In genomic region chr5:119201251-119201650, GRCm38 (mm10) we compare ENCODE assay signal across 22 mouse cellular contexts.
DNase-seq lines count a peak whose midpoint lies in the region; ATAC-seq and TF ChIP-seq lines count a peak whose summit lies in the region.
"Had no signal": no experiment of that assay in that cellular context is flagged by ENCODE, and none has a peak within 500 bp of the region (broad histone marks: within the 10 kb centered on the region; RNA-seq: fewer than 3 reads in every experiment).

No protein-coding gene starts in this region.

- H3K27me3 ChIP-seq in intestine, embryonic 16.5 days (replicated peaks; ENCODE audit: control insufficient read depth, insufficient read depth, low read length), result no peaks in the 10 kb centered on the region
- no peaks in the 10 kb centered on the region for H3K27me3 ChIP-seq in neural tube, embryonic 15.5 days (replicated peaks)
- H3K27me3 ChIP-seq: embryonic facial prominence, embryonic 15.5 days; forebrain, embryonic 15.5 days had no signal

- DNase-seq in adrenal gland, adult 2 months, result peak; percentile 19
- DNase-seq in adrenal gland, postnatal 4 days (ENCODE audit: low spot score in 2 of 2), result no peak
- DNase-seq in gastrocnemius, adult 2 months, result peak; percentile 32
- DNase-seq in gastrocnemius, postnatal 10 days, result no peak
- no peak for DNase-seq in urinary bladder, postnatal 10 days (ENCODE audit: low spot score)
- DNase-seq in layer of hippocampus, postnatal 25 days (ENCODE audit: extremely low spot score in 1 of 2, low spot score in 1 of 2), result no peak
- DNase-seq: B cell, adult 2 months; cerebellum, adult 18-20 months; cerebellum, adult 9-11 months; embryo, embryonic 11 days; gastrocnemius, postnatal 14 days had no signal

- H3K9ac ChIP-seq in intestine, embryonic 16.5 days (ENCODE audit: low read depth, low read length), result no peak overlapping the region
- no peak overlapping the region for H3K9ac ChIP-seq in neural tube, embryonic 15.5 days (replicated peaks)
- H3K9ac ChIP-seq: embryonic facial prominence, embryonic 15.5 days; forebrain, embryonic 15.5 days; heart, embryonic 12.5 days; hindbrain, embryonic 14.5 days had no signal

- TF ChIP-seq CTCF in gastrocnemius, adult 2 months (IDR thresholded peaks at IDR 0.05), result no peak

- H3K4me2 ChIP-seq in intestine, embryonic 16.5 days (ENCODE audit: low read depth, low read length), result no peak overlapping the region
- no peak overlapping the region for H3K4me2 ChIP-seq in neural tube, embryonic 15.5 days
- H3K4me2 ChIP-seq: embryonic facial prominence, embryonic 15.5 days; forebrain, embryonic 15.5 days; heart, embryonic 12.5 days; hindbrain, embryonic 14.5 days had no signal

- H3K4me1 ChIP-seq in intestine, embryonic 16.5 days (ENCODE audit: control insufficient read depth, insufficient read depth, low read length), result peaks cover 3% of the 10 kb centered on the region; the same call in 1 of the 2 replicates
- peaks cover 10% of the 10 kb centered on the region; the same call in 1 of the 2 replicates for H3K4me1 ChIP-seq in neural tube, embryonic 15.5 days
- H3K4me1 ChIP-seq: forebrain, embryonic 15.5 days had no signal

- no peak overlapping the region for H3K27ac ChIP-seq in gastrocnemius, adult 2 months
- H3K27ac ChIP-seq in intestine, embryonic 16.5 days (ENCODE audit: low read length), result no peak overlapping the region
- H3K27ac ChIP-seq in neural tube, embryonic 15.5 days (replicated peaks), result peak overlapping the region; percentile 23; the same call in 1 of the 2 replicates
- H3K27ac ChIP-seq: embryonic facial prominence, embryonic 15.5 days; forebrain, embryonic 10.5 days; forebrain, embryonic 15.5 days; hindbrain, embryonic 10.5 days; hindbrain, embryonic 14.5 days had no signal

- 50% methylated on average over 8 of the region's 8 CpGs for WGBS in intestine, embryonic 16.5 days
- 36% methylated on average over 8 of the region's 8 CpGs for WGBS in neural tube, embryonic 15.5 days

- intact Hi-C loops in gastrocnemius, adult 2 months (cut with DNase I), result loop anchor here (10.0 kb wide), 1 partner anchor 194 kb away; no protein-coding TSS in a partner anchor

- H3K4me3 ChIP-seq in gastrocnemius, adult 2 months, result no peak overlapping the region
- H3K4me3 ChIP-seq in intestine, embryonic 16.5 days (ENCODE audit: low read length), result no peak overlapping the region
- H3K4me3 ChIP-seq in neural tube, embryonic 15.5 days (replicated peaks), result no peak overlapping the region
- H3K4me3 ChIP-seq: embryonic facial prominence, embryonic 15.5 days; erythroblast, embryonic 14.5 days; forebrain, embryonic 10.5 days; forebrain, embryonic 15.5 days; heart, embryonic 12.5 days; hindbrain, embryonic 10.5 days had no signal

- peak; percentile 89 for ATAC-seq in intestine, embryonic 16.5 days
- ATAC-seq in neural tube, embryonic 15.5 days (ENCODE audit: low FRiP score), result peak; percentile 17; the same call in 1 of the 2 replicates
- ATAC-seq: CD4-positive, CD25-positive, alpha-beta regulatory T cell, adult 4 months; forebrain, embryonic 15.5 days had no signal

- H3K9me3 ChIP-seq in intestine, embryonic 16.5 days (ENCODE audit: control insufficient read depth, low read length), result no peaks in the 10 kb centered on the region
- H3K9me3 ChIP-seq in neural tube, embryonic 15.5 days (replicated peaks), result no peaks in the 10 kb centered on the region
- H3K9me3 ChIP-seq: embryonic facial prominence, embryonic 15.5 days; forebrain, embryonic 10.5 days; forebrain, embryonic 15.5 days; heart, embryonic 12.5 days; hindbrain, embryonic 10.5 days had no signal

- no peaks in the 10 kb centered on the region for H3K36me3 ChIP-seq in intestine, embryonic 16.5 days (ENCODE audit: control insufficient read depth, insufficient read depth, low read length)
- no peaks in the 10 kb centered on the region for H3K36me3 ChIP-seq in neural tube, embryonic 15.5 days
- H3K36me3 ChIP-seq: embryonic facial prominence, embryonic 15.5 days; forebrain, embryonic 10.5 days; forebrain, embryonic 15.5 days; G1E; heart, embryonic 12.5 days; hindbrain, embryonic 10.5 days had no signal

Comparison
In these comparisons a context has a peak if more than half of its experiments do, and no peak if none do; other contexts are left out.
1. DNase-seq: peak in adrenal gland, adult 2 months (single experiment) and gastrocnemius, adult 2 months (single experiment); none in adrenal gland, postnatal 4 days (0 of 2), gastrocnemius, postnatal 10 days (single experiment), urinary bladder, postnatal 10 days (single experiment) and layer of hippocampus, postnatal 25 days (0 of 2).